Mouse (Mus musculus) CH12.LX (cell line): ENCODE results near the gene 4930522L14Rik. TPM values are rescaled to one million over a fixed set of nuclear protein-coding genes. Genes with fewer than 3 reads are reported as not detected.
"Not testable (repeated sequence)": the region's sequence is repeated elsewhere in the genome, so short reads cannot be mapped to it uniquely, and the experiment has no call there.

Experiments
- DNase-seq: peaks from one replicate; pipeline ENCODE4 v3.0.0-alpha.2; 2013; ENCODE audit errors: extremely low read depth
- H3K27ac ChIP-seq: 2 replicates; pipeline ENCODE4 v1.5.1; 2012; ENCODE audit warnings: low read depth, mild to moderate bottlenecking, control low read depth, moderate library complexity; ENCODE audit not compliant: insufficient read depth
- H3K27me3 ChIP-seq: replicated peaks from 2 replicates; pipeline ENCODE3; 2012; ENCODE audit warnings: inconsistent platforms
- H3K36me3 ChIP-seq, 2 experiments: replicated peaks in 1 of 2; 2 replicates each; pipeline versions ENCODE3 to v1.6.1; 2012; ENCODE audit warnings: inconsistent platforms in 1 of 2, low read length in 1 of 2, mild to moderate bottlenecking in 1 of 2, mixed read lengths in 1 of 2, moderate library complexity in 1 of 2; ENCODE audit not compliant: control insufficient read depth in 1 of 2, insufficient read depth in 1 of 2
- H3K4me1 ChIP-seq, 2 experiments: 2 replicates each; pipeline ENCODE4 v1.6.1; 2012; ENCODE audit warnings: inconsistent platforms in 1 of 2, moderate library complexity in 1 of 2; ENCODE audit not compliant: insufficient read depth in 2 of 2, control insufficient read depth in 1 of 2
- H3K4me2 ChIP-seq: 2 replicates; pipeline ENCODE4 v1.6.1; 2012; ENCODE audit warnings: low read depth, mild to moderate bottlenecking, control low read depth; ENCODE audit not compliant: poor library complexity, insufficient read depth, severe bottlenecking
- H3K4me3 ChIP-seq, 3 experiments: fragments of 150-350 bp in 1 of 3; sonication (generic) in 1 of 3; replicated peaks in 1 of 3; 2 replicates each; pipeline versions ENCODE3 to v1.5.1; 2011 to 2012; ENCODE audit warnings: low read depth in 2 of 3, low read length in 2 of 3, mild to moderate bottlenecking in 2 of 3, moderate library complexity in 2 of 3, control low read depth in 1 of 3, improper control_type of control experiment in 1 of 3, inconsistent platforms in 1 of 3, mixed read lengths in 1 of 3; ENCODE audit not compliant: poor library complexity in 1 of 3
- H3K79me2 ChIP-seq: replicated peaks from 2 replicates; pipeline ENCODE4 v1.6.1; 2012; ENCODE audit warnings: mild to moderate bottlenecking, moderate library complexity; ENCODE audit not compliant: control insufficient read depth, poor library complexity, insufficient read depth, severe bottlenecking; ENCODE audit errors: extremely low read depth
- H3K9ac ChIP-seq: 2 replicates; pipeline ENCODE4 v1.6.1; 2012; ENCODE audit warnings: low read depth, mild to moderate bottlenecking, control low read depth, moderate library complexity; ENCODE audit not compliant: insufficient read depth
- H3K9me3 ChIP-seq: replicated peaks from 2 replicates; pipeline ENCODE3; 2012; ENCODE audit warnings: low read length, inconsistent platforms, mixed read lengths
- CHD1 ChIP-seq: IDR thresholded peaks from 2 replicates; pipeline ENCODE4 v1.6.1; 2012; ENCODE audit warnings: low read depth, low read length, improper control_type of control experiment, inconsistent platforms
- CHD2 ChIP-seq: IDR thresholded peaks from 2 replicates; pipeline ENCODE4 v1.6.1; 2011; ENCODE audit warnings: low read length, improper control_type of control experiment
- E2F4 ChIP-seq: IDR thresholded peaks from 2 replicates; pipeline ENCODE4 v1.6.1; 2011; ENCODE audit warnings: low read depth, low read length, improper control_type of control experiment; ENCODE audit not compliant: insufficient replicate concordance
- ELF1 ChIP-seq: IDR thresholded peaks from 2 replicates; pipeline ENCODE4 v1.6.1; 2014; ENCODE audit warnings: low read depth, mild to moderate bottlenecking, inconsistent platforms, low read length, improper control_type of control experiment
- ETS1 ChIP-seq: conservative IDR thresholded peaks from 2 replicates; pipeline ENCODE4 v1.6.1; 2012; ENCODE audit warnings: low read depth, mild to moderate bottlenecking, inconsistent platforms, low read length, improper control_type of control experiment, moderate library complexity
- HCFC1 ChIP-seq: IDR thresholded peaks from 2 replicates; pipeline ENCODE4 v1.6.1; 2012; ENCODE audit warnings: low read depth, mild to moderate bottlenecking, inconsistent platforms, low read length, improper control_type of control experiment
- KAT2A ChIP-seq: IDR thresholded peaks from 2 replicates; pipeline ENCODE4 v1.6.1; 2012; ENCODE audit warnings: low read length, improper control_type of control experiment, inconsistent platforms; ENCODE audit not compliant: insufficient replicate concordance
- NELFE ChIP-seq: IDR thresholded peaks from 2 replicates; pipeline ENCODE4 v1.6.1; 2011; ENCODE audit warnings: low read depth, low read length, improper control_type of control experiment
- NRF1 ChIP-seq: IDR thresholded peaks from 2 replicates; pipeline ENCODE4 v1.6.1; 2014; ENCODE audit warnings: low read depth, mild to moderate bottlenecking, inconsistent platforms, low read length, improper control_type of control experiment, moderate library complexity
- POLR2A ChIP-seq: IDR thresholded peaks from 2 replicates; pipeline ENCODE4 v1.6.1; 2011; ENCODE audit warnings: low read depth, mild to moderate bottlenecking, improper control_type of control experiment, low read length
- SIN3A ChIP-seq: IDR thresholded peaks from 2 replicates; pipeline ENCODE4 v1.6.1; 2012; ENCODE audit warnings: low read length, improper control_type of control experiment, inconsistent platforms
- TBP ChIP-seq: conservative IDR thresholded peaks from 2 replicates; pipeline ENCODE4 v1.6.1; 2011; ENCODE audit warnings: low read depth, low read length, improper control_type of control experiment
- TCF12 ChIP-seq: IDR thresholded peaks from 2 replicates; pipeline ENCODE4 v1.6.1; 2014; ENCODE audit warnings: low read depth, mild to moderate bottlenecking, inconsistent platforms, low read length, improper control_type of control experiment
- ZMIZ1 ChIP-seq: IDR thresholded peaks from 2 replicates; pipeline ENCODE4 v1.6.1; 2012; ENCODE audit warnings: low read depth, mild to moderate bottlenecking, inconsistent platforms, low read length, improper control_type of control experiment
- dilution Hi-C: fragments of 300-500 bp; cut with MboI; formaldehyde crosslinking; loops from 2 replicates; pipeline ENCODE4 v1.14.3; 2020; ENCODE audit warnings: low sequenced_read_pairs; ENCODE audit not compliant: extremely low pct_unique_long_range_greater_than_20kb, extremely low pct_ligation_motif_present
- in situ Hi-C: fragments of 300-500 bp; cut with MboI; formaldehyde crosslinking; loops from 3 replicates; pipeline ENCODE4 v1.14.3; 2019; ENCODE audit warnings: low sequenced_read_pairs, low pct_ligation_motif_present, low pct_unique_long_range_greater_than_20kb, mixed read lengths
- polyA plus RNA-seq: library from polyadenylated mRNA; unstranded; fragments of >175 nt; gene quantifications from 2 replicates; pipeline ENCODE4 v1.2.1, GENCODE M21; 2012; ENCODE audit warnings: low read depth; ENCODE audit not compliant: insufficient read length
- total RNA-seq, 2 experiments: library from RNA; depleted of rRNA; stranded (reverse); fragments of 300-350 nt in 1 of 2; fragments of >200 nt in 1 of 2; gene quantifications; 2 replicates each; pipeline ENCODE4 v1.2.3; 2012 to 2014

The 4930522L14Rik gene
- total and polyA plus RNA-seq, 3 experiments, result 5.6 to 21.9 (median 11.1) TPM

- H3K9me3 ChIP-seq, DNase-seq, H3K36me3 ChIP-seq, dilution Hi-C loops, H3K4me1 ChIP-seq, H3K79me2 ChIP-seq, in situ Hi-C loops, H3K27me3 ChIP-seq: not testable (repeated sequence)
- Histone ChIP-seq H3K9ac (peak overlapping the region; percentile 30), H3K4me2 (peak overlapping the region; percentile 36; the same call in 1 of the 2 replicates), H3K4me3 (peak overlapping the region; percentile 14 to 29 (median 17)), H3K27ac (peak overlapping the region; percentile 9; the same call in 1 of the 2 replicates)
These were observed 60.3 kb downstream of the 4930522L14Rik start for GRCm38 (mm10) chr5:109691205-109691965.

- Histone ChIP-seq H3K4me2 (peak within 1 kb of the TSS; percentile 91), H3K9ac (peak within 1 kb of the TSS; percentile 52), H3K27ac (peak within 1 kb of the TSS; percentile 69), H3K4me3 (peak within 1 kb of the TSS; percentile 65 to 85 (median 71))
- H3K4me1 ChIP-seq, H3K9me3 ChIP-seq, H3K79me2 ChIP-seq, H3K27me3 ChIP-seq, H3K36me3 ChIP-seq, dilution Hi-C loops, in situ Hi-C loops: not testable (repeated sequence)
- DNase-seq, result peak; percentile 93
- TF ChIP-seq NRF1, result peak; percentile 46
- TF ChIP-seq ELF1, result peak; percentile 78
- peak; percentile 76 for TF ChIP-seq POLR2A
- peak; percentile 71 for TF ChIP-seq NELFE
- TF ChIP-seq E2F4, result 0 out of 2 replicates have a peak, but pooled peaks have one; percentile 29
- TF ChIP-seq ZMIZ1, result peak; percentile 37; the same call in 1 of the 2 replicates
- peak; percentile 23; the same call in 1 of the 2 replicates for TF ChIP-seq CHD2
- peak; percentile 44; the same call in 1 of the 2 replicates for TF ChIP-seq HCFC1
- 0 out of 2 replicates have a peak, but pooled peaks have one; percentile 19 for TF ChIP-seq KAT2A
- peak; percentile 59 for TF ChIP-seq TBP
- peak; percentile 53; the same call in 1 of the 2 replicates for TF ChIP-seq SIN3A
- 0 out of 2 replicates have a peak, but pooled peaks have one; percentile 41 for TF ChIP-seq TCF12
- TF ChIP-seq ETS1, result peak; percentile 6; the same call in 1 of the 2 replicates
- TF ChIP-seq CHD1, result peak; percentile 78; the same call in 1 of the 2 replicates
These were observed 61.0 kb downstream of the 4930522L14Rik start, which contains the start of gene 5430403G16Rik for GRCm38 (mm10) chr5:109690537-109691201. TSS of gene 5430403G16Rik (minus strand) at chr5:109691041.

Other genes with a start within 250 kb of the 4930522L14Rik start
- gene Crlf2, start 192.9 kb downstream of the 4930522L14Rik start, total RNA-seq (2012; rRNA removed), result 25.4 and 32.5 TPM in 2 replicates
- 9.3 and 10.5 TPM in 2 replicates for gene Crlf2, start 192.9 kb downstream of the 4930522L14Rik start, total RNA-seq (2014; rRNA removed)
- gene Crlf2, start 192.9 kb downstream of the 4930522L14Rik start, polyA plus RNA-seq, result 22.2 and 22.6 TPM in 2 replicates
- 3.8 and 4.0 TPM in 2 replicates for gene 5430403G16Rik, start 60.8 kb downstream of the 4930522L14Rik start, total RNA-seq (2012; rRNA removed)
- gene 5430403G16Rik, start 60.8 kb downstream of the 4930522L14Rik start, total RNA-seq (2014; rRNA removed), result 7.0 and 7.4 TPM in 2 replicates
- 3.1 and 3.3 TPM in 2 replicates for gene 5430403G16Rik, start 60.8 kb downstream of the 4930522L14Rik start, polyA plus RNA-seq
- 6.0 and 10.2 TPM in 2 replicates for gene Gm15446, start 171.5 kb upstream of the 4930522L14Rik start, total RNA-seq (2012; rRNA removed)
- gene Gm15446, start 171.5 kb upstream of the 4930522L14Rik start, total RNA-seq (2014; rRNA removed), result 11.9 and 15.2 TPM in 2 replicates
- 6.2 and 19.0 TPM in 2 replicates for gene Gm15446, start 171.5 kb upstream of the 4930522L14Rik start, polyA plus RNA-seq
- gene Zfp932, start 244.6 kb upstream of the 4930522L14Rik start, total RNA-seq (2012; rRNA removed), result 16.0 and 24.5 TPM in 2 replicates
- gene Zfp932, start 244.6 kb upstream of the 4930522L14Rik start, total RNA-seq (2014; rRNA removed), result 36.8 and 40.4 TPM in 2 replicates
- 23.6 and 25.2 TPM in 2 replicates for gene Zfp932, start 244.6 kb upstream of the 4930522L14Rik start, polyA plus RNA-seq